Mouse (Mus musculus): ENCODE measurements around the gene Fam57b.

DNA sequence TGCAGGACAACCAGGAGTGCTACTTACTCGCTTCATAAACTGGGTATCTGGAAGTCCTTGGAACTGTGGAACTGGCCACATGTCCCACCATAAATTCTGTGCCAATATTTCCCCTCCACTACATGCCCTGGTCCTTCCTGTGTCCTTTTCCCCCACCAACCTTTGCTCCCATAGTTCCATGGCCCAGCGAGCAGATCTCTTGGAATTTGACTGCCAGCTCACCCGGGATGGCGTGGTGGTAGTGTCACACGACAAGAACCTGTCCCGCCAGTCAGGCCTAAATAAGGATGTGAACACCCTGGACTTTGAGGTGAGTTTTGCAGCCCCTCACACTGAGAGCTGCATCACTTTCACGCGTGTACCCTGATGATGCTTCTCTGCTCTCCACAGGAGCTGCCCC, 30.5 kb upstream of the Fam57b start:
- no peak for TF ChIP-seq CTCF (IDR thresholded peaks at IDR 0.05; ENCODE audit: low read depth)
- TF ChIP-seq EP300 (IDR thresholded peaks at IDR 0.05; ENCODE audit: low read depth) = no peak

Data from heart, postnatal 0 days (tissue).